Mouse (Mus musculus): ENCODE results near the gene Smcr8. TPM values are rescaled to one million over a fixed set of nuclear protein-coding genes. Genes with fewer than 3 reads are reported as not detected.
A peak's percentile ranks its signal among the peaks of the same experiment; 100 is the strongest.
"Not testable (repeated sequence)": the region's sequence is repeated elsewhere in the genome, so short reads cannot be mapped to it uniquely, and the experiment has no call there.

Gene Smcr8
- total RNA-seq, 2 experiments from 2014 or later, result 23.9 to 24.7 TPM

DNA sequence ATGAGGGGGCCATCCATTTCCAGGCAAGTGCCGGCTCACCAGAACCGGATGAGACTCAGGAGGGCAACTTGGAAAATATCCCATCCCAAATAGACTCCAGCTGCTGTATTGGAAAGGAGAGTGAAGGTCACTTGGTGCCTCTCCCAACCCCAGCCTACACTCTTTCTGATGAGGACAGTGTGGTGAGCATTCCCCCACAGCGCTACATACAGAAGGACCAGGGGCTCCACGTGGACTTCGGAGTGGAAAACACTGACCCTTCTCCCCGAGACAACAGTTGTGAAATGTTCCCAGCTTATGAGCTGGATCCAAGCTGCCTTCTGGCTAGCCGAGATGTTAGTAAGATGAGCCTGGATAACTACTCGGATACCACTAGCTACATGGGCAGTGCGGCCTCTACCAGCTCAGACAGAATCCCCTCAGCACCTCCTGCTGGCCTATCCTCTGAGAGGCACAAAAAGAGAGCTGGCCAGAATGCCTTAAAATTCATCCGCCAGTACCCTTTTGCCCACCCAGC lies 2.4 kb downstream of the Smcr8 start:
- no peak for DNase-seq
- intact Hi-C loops (cut with DNase I), result no loop called here

GRCm38 (mm10) chr11:60784179-60784922 lies 7.0 kb downstream of the Smcr8 start:
- DNase-seq, result no peak
- intact Hi-C loops (cut with DNase I), result no loop called here

GRCm38 (mm10) chr11:60787595-60787994 lies 10.3 kb downstream of the Smcr8 start:
- no peak for DNase-seq
- intact Hi-C loops (cut with DNase I), result no loop called here

DNA sequence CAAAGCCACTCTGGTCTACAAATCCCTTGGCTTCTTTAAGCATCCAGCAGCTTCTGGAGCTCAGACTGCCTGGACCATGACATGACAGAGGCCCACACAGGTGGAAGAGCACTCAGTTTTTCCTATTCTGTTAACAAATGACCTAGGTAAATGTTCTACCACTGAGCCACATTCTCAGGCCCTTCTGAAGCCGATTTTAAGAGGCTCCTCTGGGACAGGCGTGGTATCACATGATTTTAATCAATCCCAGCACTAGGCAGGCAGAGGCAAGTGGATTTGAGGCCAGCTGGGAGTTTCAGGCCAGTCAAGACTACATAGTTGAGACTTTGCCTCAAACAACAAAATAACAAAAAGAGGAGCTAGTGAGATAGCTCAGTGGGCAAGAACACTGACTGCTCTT lies 13.1 kb downstream of the Smcr8 start:
- no peak for DNase-seq
- intact Hi-C loops (cut with DNase I), result no loop called here

- no peak for DNase-seq
- intact Hi-C loops (cut with DNase I), result no loop called here
These were observed 19.0 kb downstream of the Smcr8 start for GRCm38 (mm10) chr11:60796342-60796741.

- no peak for DNase-seq
- intact Hi-C loops (cut with DNase I), result no loop called here
These were observed 22.7 kb downstream of the Smcr8 start for GRCm38 (mm10) chr11:60799977-60800376.

- intact Hi-C loops (cut with DNase I), result no loop called here
- DNase-seq, result no peak
These were observed 23.6 kb downstream of the Smcr8 start for GRCm38 (mm10) chr11:60800892-60801291.

GRCm38 (mm10) chr11:60808286-60809070 lies 31.2 kb downstream of the Smcr8 start:
- intact Hi-C loops (cut with DNase I), result no loop called here
- peak; percentile 40 for DNase-seq

DNA sequence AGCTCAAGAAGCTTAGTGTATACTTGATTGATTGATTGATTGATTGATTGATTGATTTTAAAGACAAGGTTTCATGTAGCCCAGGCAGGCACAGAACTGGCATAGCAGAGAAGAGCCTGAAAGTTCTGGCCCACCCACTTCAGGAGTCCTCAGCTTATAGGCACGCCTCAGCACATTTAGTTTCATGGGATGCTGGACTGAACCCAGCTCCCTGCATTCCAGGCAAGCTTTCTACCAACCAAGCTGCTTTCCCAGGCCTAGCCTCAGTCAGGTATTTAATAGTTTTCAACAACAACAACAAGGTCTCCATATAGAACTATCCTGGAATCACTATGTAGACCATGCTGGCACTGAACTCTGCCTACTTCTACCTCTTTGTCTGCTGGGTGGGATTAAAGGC lies 32.2 kb downstream of the Smcr8 start:
- intact Hi-C loops (cut with DNase I), result no loop called here
- DNase-seq, result no peak

- intact Hi-C loops (cut with DNase I), result no loop called here
- no peak for DNase-seq
These were observed 33.0 kb downstream of the Smcr8 start for GRCm38 (mm10) chr11:60810046-60810965.

DNA sequence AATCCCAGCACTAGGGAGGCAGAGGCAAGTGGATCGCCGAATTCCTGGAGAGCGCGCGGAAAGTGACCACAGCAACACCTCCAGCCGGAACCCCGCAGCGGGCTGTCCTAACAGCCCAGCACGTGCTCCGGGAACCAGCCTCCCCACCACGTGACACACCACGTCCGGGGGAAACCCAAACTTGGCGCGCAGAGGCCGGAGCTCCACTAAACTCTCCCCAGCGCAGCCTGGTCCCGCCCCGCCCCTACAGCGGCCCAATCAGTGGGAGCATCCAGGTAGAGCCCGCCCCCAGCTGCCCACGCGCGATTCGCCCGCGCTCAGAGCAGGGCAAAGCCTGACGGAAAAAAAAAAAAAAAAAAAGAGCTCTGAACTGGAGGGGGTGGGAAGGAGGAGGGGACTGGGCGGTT lies 33.7 kb downstream of the Smcr8 start:
- intact Hi-C loops (cut with DNase I), result no loop called here
- peak; percentile 95 for DNase-seq

GRCm38 (mm10) chr11:60811618-60812017 lies 34.3 kb downstream of the Smcr8 start, which contains the start of gene Shmt1:
Gene Shmt1 (minus strand): TSS chr11:60811718.
- intact Hi-C loops (cut with DNase I); DNase-seq: not testable (repeated sequence)

GRCm38 (mm10) chr11:60816398-60816797 lies 39.1 kb downstream of the Smcr8 start:
- intact Hi-C loops (cut with DNase I), result no loop called here
- no peak for DNase-seq

- no peak for DNase-seq
- intact Hi-C loops (cut with DNase I), result no loop called here
These were observed 46.4 kb downstream of the Smcr8 start for GRCm38 (mm10) chr11:60823771-60824170.

DNA sequence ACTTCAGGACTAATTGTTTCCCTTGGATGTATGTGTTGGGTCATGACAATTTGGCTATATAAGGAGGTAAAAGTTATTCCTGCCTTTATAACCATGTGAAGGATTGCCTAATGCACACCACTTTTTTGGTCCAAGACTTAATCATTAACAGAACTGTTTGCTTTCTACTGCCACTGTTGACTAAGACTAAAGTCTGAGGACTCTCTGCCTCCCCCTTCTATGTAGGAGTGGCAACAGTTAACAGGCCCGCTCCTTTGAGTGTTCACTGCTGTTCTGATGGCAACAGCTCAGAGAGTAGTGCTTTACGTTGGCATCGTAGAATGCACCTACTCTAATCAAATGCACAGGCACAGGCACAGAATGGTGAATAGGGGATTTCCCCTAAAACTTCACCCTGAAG lies 47.9 kb downstream of the Smcr8 start:
- intact Hi-C loops (cut with DNase I), result no loop called here
- DNase-seq, result no peak

- intact Hi-C loops (cut with DNase I), result no loop called here
- DNase-seq, result no peak
These were observed 49.4 kb downstream of the Smcr8 start for GRCm38 (mm10) chr11:60826700-60827099.

DNA sequence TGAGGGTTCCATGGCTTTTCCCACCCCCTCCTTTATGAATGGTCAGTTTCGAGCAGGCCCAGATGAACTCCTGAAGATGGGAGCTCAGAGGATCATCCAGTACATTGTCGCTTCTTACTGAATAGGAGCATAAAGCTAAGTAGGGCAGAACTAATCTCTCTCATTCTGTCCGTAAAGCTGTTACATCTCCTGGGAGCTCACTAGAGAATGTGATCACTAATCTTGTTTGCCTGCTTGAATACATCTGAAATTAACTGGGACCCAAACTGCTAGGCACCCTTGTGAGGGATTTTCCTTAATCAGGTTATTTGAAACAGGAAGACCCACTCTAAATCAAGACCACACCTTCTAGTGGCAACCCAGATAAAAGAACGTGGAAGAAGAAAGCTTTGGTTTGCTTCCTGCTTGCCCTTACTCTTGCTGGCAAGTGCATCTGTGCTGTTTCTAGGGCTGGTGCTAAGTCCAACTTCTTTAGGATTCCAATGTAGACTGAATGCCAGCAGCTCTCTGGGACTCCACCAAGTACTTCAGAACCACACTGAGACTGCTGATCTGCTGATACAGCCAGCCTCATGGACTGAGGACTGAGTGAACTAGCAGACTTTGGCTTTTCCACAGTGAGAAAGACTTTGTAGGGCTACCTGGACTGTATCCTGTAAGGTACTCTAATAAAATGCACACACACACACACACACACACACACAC lies 50.1 kb downstream of the Smcr8 start:
- DNase-seq, result no peak
- intact Hi-C loops (cut with DNase I), result no loop called here

- no peak for DNase-seq
- intact Hi-C loops (cut with DNase I), result no loop called here
These were observed 51.6 kb downstream of the Smcr8 start for GRCm38 (mm10) chr11:60828903-60829302.

DNA sequence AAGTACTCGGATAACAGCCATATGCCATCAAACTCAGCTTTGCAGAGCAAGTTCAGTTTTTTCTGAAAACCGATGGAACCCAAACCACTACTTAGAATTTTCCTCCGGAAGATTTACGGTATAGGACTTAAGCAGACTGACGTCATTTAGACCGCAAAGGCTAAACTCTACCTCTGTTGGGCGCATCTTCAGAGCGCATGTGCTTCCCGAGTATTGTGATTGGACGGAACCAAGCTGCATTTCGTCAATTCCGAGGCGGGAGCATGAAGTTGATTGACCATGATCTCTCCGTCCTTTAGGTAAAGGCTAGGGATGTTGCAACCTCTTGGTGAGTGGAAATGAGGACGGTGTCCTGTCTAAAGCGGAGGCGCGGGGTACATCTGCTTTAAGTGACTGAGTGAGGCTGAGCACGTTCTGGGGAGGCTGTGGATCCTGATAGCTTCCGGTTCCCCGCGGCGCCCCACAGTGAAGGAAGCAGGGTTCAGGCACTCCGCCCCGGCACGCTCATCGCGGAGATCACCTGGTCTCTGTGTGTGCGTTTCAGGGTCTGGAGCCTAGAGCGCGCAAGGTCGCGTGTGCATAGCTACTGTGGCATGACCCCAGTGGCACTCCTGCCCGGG lies 53.2 kb downstream of the Smcr8 start, which contains the start of gene Dhrs7b:
Dhrs7b (plus strand) TSS at position 199 of the 620 bp plus-strand sequence.
- intact Hi-C loops (cut with DNase I), result no loop called here
- DNase-seq, result peak; percentile 77

GRCm38 (mm10) chr11:60836897-60837296 lies 59.6 kb downstream of the Smcr8 start:
- intact Hi-C loops (cut with DNase I), result no loop called here
- DNase-seq, result no peak
